Mouse (Mus musculus): Measurements from ENCODE around the gene Nup37. TPM values are rescaled to one million over a fixed set of nuclear protein-coding genes. Genes with fewer than 3 reads are reported as not detected.

Gene Nup37
- polyA plus RNA-seq, 1 experiment from 2014 or later: 72.0 TPM

GRCm38 (mm10) chr10:88200541-88200940 is 53.7 kb downstream of the Nup37 start:
- Histone ChIP-seq H3K9ac (no peak overlapping the region), H3K4me3 (replicated peaks) (peak overlapping the region; percentile 69), H3K4me1 (no peaks in the 10 kb centered on the region), H3K27ac (no peak overlapping the region), H3K27me3 (replicated peaks) (no peaks in the 10 kb centered on the region), H3K4me2 (peak overlapping the region; percentile 69; the same call in 1 of the 2 replicates), H3K9me3 (no peaks in the 10 kb centered on the region), H3K36me3 (peaks cover 6% of the 10 kb centered on the region)
- peak; percentile 42 for ATAC-seq (ENCODE audit: insufficient read depth, low FRiP score, low read depth)
- WGBS: 8% methylated on average over 4 of the region's 4 CpGs

GRCm38 (mm10) chr10:88200951-88201638 is 54.3 kb downstream of the Nup37 start, which contains the start of gene Washc3:
TSS of gene Washc3 (plus strand) at chr10:88201093.
- Histone ChIP-seq H3K4me2 (peak within 1 kb of the TSS; percentile 69), H3K9me3 (no peaks in the 10 kb centered on the region), H3K27me3 (replicated peaks) (no peaks in the 10 kb centered on the region), H3K36me3 (peaks cover 6% of the 10 kb centered on the region), H3K4me1 (no peaks in the 10 kb centered on the region), H3K27ac (peak within 1 kb of the TSS; percentile 78), H3K9ac (peak within 1 kb of the TSS; percentile 54; the same call in 1 of the 2 replicates), H3K4me3 (replicated peaks) (peak within 1 kb of the TSS; percentile 69)
- peak; percentile 97 for ATAC-seq (ENCODE audit: insufficient read depth, low FRiP score, low read depth)
- WGBS: 2% methylated on average over 23 of the region's 23 CpGs

- ATAC-seq (ENCODE audit: insufficient read depth, low FRiP score, low read depth): no peak
- no peaks in the 10 kb centered on the region for H3K4me1 ChIP-seq
- H3K9ac ChIP-seq: peak overlapping the region; percentile 54; the same call in 1 of the 2 replicates
- H3K4me3 ChIP-seq (replicated peaks): peak overlapping the region; percentile 69
- peak overlapping the region; percentile 78; the same call in 1 of the 2 replicates for H3K27ac ChIP-seq
- peaks cover 6% of the 10 kb centered on the region for H3K36me3 ChIP-seq
- H3K4me2 ChIP-seq: peak overlapping the region; percentile 69
- 64% methylated on average over 13 of the region's 13 CpGs for WGBS
- H3K27me3 ChIP-seq (replicated peaks): no peaks in the 10 kb centered on the region
- H3K9me3 ChIP-seq: no peaks in the 10 kb centered on the region
These were observed 54.9 kb downstream of the Nup37 start for GRCm38 (mm10) chr10:88201650-88202049.

- 84% methylated on average over 8 of the region's 8 CpGs for WGBS
- Histone ChIP-seq H3K9ac (no peak overlapping the region), H3K4me1 (no peaks in the 10 kb centered on the region), H3K36me3 (peaks cover 6% of the 10 kb centered on the region), H3K9me3 (no peaks in the 10 kb centered on the region), H3K27me3 (replicated peaks) (no peaks in the 10 kb centered on the region), H3K27ac (no peak overlapping the region), H3K4me3 (replicated peaks) (no peak overlapping the region), H3K4me2 (no peak overlapping the region)
- ATAC-seq (ENCODE audit: insufficient read depth, low FRiP score, low read depth): no peak
These were observed 55.8 kb downstream of the Nup37 start for GRCm38 (mm10) chr10:88202581-88202980.

- WGBS: 91% methylated on average over 6 of the region's 6 CpGs
- no peaks in the 10 kb centered on the region for H3K27me3 ChIP-seq (replicated peaks)
- no peak overlapping the region for H3K9ac ChIP-seq
- H3K4me2 ChIP-seq: no peak overlapping the region
- no peak for ATAC-seq (ENCODE audit: insufficient read depth, low FRiP score, low read depth)
- H3K36me3 ChIP-seq: peaks cover 6% of the 10 kb centered on the region
- no peak overlapping the region for H3K4me3 ChIP-seq (replicated peaks)
- no peaks in the 10 kb centered on the region for H3K9me3 ChIP-seq
- H3K27ac ChIP-seq: no peak overlapping the region
- no peaks in the 10 kb centered on the region for H3K4me1 ChIP-seq
These were observed 56.4 kb downstream of the Nup37 start for GRCm38 (mm10) chr10:88203236-88203635.

GRCm38 (mm10) chr10:88212644-88213043 is 65.9 kb downstream of the Nup37 start:
- no peaks in the 10 kb centered on the region for H3K27me3 ChIP-seq (replicated peaks)

GRCm38 (mm10) chr10:88214800-88215514 is 68.2 kb downstream of the Nup37 start:
- no peaks in the 10 kb centered on the region for H3K4me1 ChIP-seq
- no peaks in the 10 kb centered on the region for H3K9me3 ChIP-seq
- 0 out of 2 replicates have a peak, but pooled peaks cover 7% of the 10 kb centered on the region for H3K36me3 ChIP-seq
- H3K4me3 ChIP-seq (replicated peaks): no peak overlapping the region
- no peak overlapping the region for H3K9ac ChIP-seq
- no peaks in the 10 kb centered on the region for H3K27me3 ChIP-seq (replicated peaks)
- WGBS: 76% methylated on average over 20 of the region's 20 CpGs
- H3K4me2 ChIP-seq: no peak overlapping the region
- H3K27ac ChIP-seq: no peak overlapping the region
- ATAC-seq (ENCODE audit: insufficient read depth, low FRiP score, low read depth): no peak

More at GRCm38 (mm10) chr10:88212644-88213043, 65.9 kb downstream of the Nup37 start:
- H3K4me3 ChIP-seq (replicated peaks): no peak overlapping the region
- WGBS: 84% methylated on average over 5 of the region's 5 CpGs
- ATAC-seq (ENCODE audit: insufficient read depth, low FRiP score, low read depth): no peak
- no peak overlapping the region for H3K27ac ChIP-seq
- H3K9ac ChIP-seq: no peak overlapping the region
- H3K9me3 ChIP-seq: no peaks in the 10 kb centered on the region
- H3K36me3 ChIP-seq: no peaks in the 10 kb centered on the region
- H3K4me2 ChIP-seq: no peak overlapping the region
- no peaks in the 10 kb centered on the region for H3K4me1 ChIP-seq

GRCm38 (mm10) chr10:88218161-88218560 is 71.4 kb downstream of the Nup37 start:
- H3K4me2 ChIP-seq: no peak overlapping the region
- no peaks in the 10 kb centered on the region for H3K4me1 ChIP-seq
- ATAC-seq (ENCODE audit: insufficient read depth, low FRiP score, low read depth): no peak
- 96% methylated on average over 3 of the region's 3 CpGs for WGBS
- no peak overlapping the region for H3K27ac ChIP-seq
- no peaks in the 10 kb centered on the region for H3K27me3 ChIP-seq (replicated peaks)
- H3K4me3 ChIP-seq (replicated peaks): no peak overlapping the region
- H3K9me3 ChIP-seq: no peaks in the 10 kb centered on the region
- no peak overlapping the region for H3K9ac ChIP-seq
- 0 out of 2 replicates have a peak, but pooled peaks cover 7% of the 10 kb centered on the region for H3K36me3 ChIP-seq

- ATAC-seq (ENCODE audit: insufficient read depth, low FRiP score, low read depth): no peak
- Histone ChIP-seq H3K4me3 (replicated peaks) (no peak overlapping the region), H3K9me3 (no peaks in the 10 kb centered on the region), H3K9ac (no peak overlapping the region), H3K27me3 (replicated peaks) (no peaks in the 10 kb centered on the region), H3K4me2 (no peak overlapping the region), H3K4me1 (no peaks in the 10 kb centered on the region), H3K36me3 (0 out of 2 replicates have a peak, but pooled peaks cover 7% of the 10 kb centered on the region), H3K27ac (no peak overlapping the region)
- WGBS: 87% methylated on average over 5 of the region's 5 CpGs
These were observed 74.9 kb downstream of the Nup37 start for GRCm38 (mm10) chr10:88221718-88222117.

- H3K4me3 ChIP-seq (replicated peaks): no peak overlapping the region
- H3K4me1 ChIP-seq: no peaks in the 10 kb centered on the region
- no peaks in the 10 kb centered on the region for H3K36me3 ChIP-seq
- H3K9ac ChIP-seq: no peak overlapping the region
- no peaks in the 10 kb centered on the region for H3K27me3 ChIP-seq (replicated peaks)
- H3K9me3 ChIP-seq: no peaks in the 10 kb centered on the region
- ATAC-seq (ENCODE audit: insufficient read depth, low FRiP score, low read depth): no peak
- H3K27ac ChIP-seq: no peak overlapping the region
- no peak overlapping the region for H3K4me2 ChIP-seq
- WGBS: 89% methylated on average over 5 of the region's 5 CpGs
These were observed 78.6 kb downstream of the Nup37 start for GRCm38 (mm10) chr10:88225421-88225820.

GRCm38 (mm10) chr10:88227962-88228361 is 81.2 kb downstream of the Nup37 start:
- Histone ChIP-seq H3K9me3 (no peaks in the 10 kb centered on the region), H3K27me3 (replicated peaks) (no peaks in the 10 kb centered on the region), H3K4me2 (no peak overlapping the region), H3K4me1 (no peaks in the 10 kb centered on the region), H3K36me3 (no peaks in the 10 kb centered on the region), H3K27ac (no peak overlapping the region), H3K4me3 (replicated peaks) (no peak overlapping the region), H3K9ac (no peak overlapping the region)
- no peak for ATAC-seq (ENCODE audit: insufficient read depth, low FRiP score, low read depth)
- WGBS: 96% methylated on average over 2 of the region's 2 CpGs

Data from stomach, embryonic 15.5 days (tissue).